Mouse (Mus musculus) neural tube, embryonic 10.5 days (tissue): ENCODE results near the gene Zic4.

ENCODE experiments used
- DNase-seq: peaks from one replicate; pipeline ENCODE4 v3.0.0-alpha.2; 2017; ENCODE audit warnings: low spot score; ENCODE audit errors: extremely low spot score

The Zic4 gene

GRCm38 (mm10) chr9:91363011-91363730 lies 958 bp downstream of the Zic4 start:
- peak; percentile 49 for DNase-seq

- no peak for DNase-seq
Observed at GRCm38 (mm10) chr9:91363814-91364126, 1.6 kb downstream of the Zic4 start.

- DNase-seq: peak; percentile 81
Observed at GRCm38 (mm10) chr9:91364127-91364970, 2.1 kb downstream of the Zic4 start.

GRCm38 (mm10) chr9:91364971-91365501 lies 2.8 kb downstream of the Zic4 start:
- DNase-seq: peak; percentile 79

- peak; percentile 80 for DNase-seq
Observed at GRCm38 (mm10) chr9:91365664-91366063, 3.5 kb downstream of the Zic4 start, which contains the start of gene Zic1. Gene Zic1 (minus strand): TSS chr9:91365810.

GRCm38 (mm10) chr9:91366226-91366998 lies 4.2 kb downstream of the Zic4 start:
- DNase-seq: peak; percentile 61

GRCm38 (mm10) chr9:91366999-91367811 lies 5.0 kb downstream of the Zic4 start:
- peak; percentile 59 for DNase-seq

GRCm38 (mm10) chr9:91368150-91368549 lies 5.9 kb downstream of the Zic4 start:
- peak; percentile 53 for DNase-seq

- DNase-seq: no peak
Observed at GRCm38 (mm10) chr9:91368946-91369292, 6.7 kb downstream of the Zic4 start.

- peak; percentile 52 for DNase-seq
Observed at GRCm38 (mm10) chr9:91369293-91369991, 7.2 kb downstream of the Zic4 start.

- peak; percentile 57 for DNase-seq
Observed at GRCm38 (mm10) chr9:91370191-91370708, 8.0 kb downstream of the Zic4 start.

GRCm38 (mm10) chr9:91371011-91371410 lies 8.8 kb downstream of the Zic4 start:
- DNase-seq: peak; percentile 30

- peak; percentile 23 for DNase-seq
Observed at GRCm38 (mm10) chr9:91371608-91372007, 9.4 kb downstream of the Zic4 start.

- DNase-seq: peak; percentile 14
Observed at GRCm38 (mm10) chr9:91373811-91374575, 11.8 kb downstream of the Zic4 start.

GRCm38 (mm10) chr9:91374665-91375064 lies 12.5 kb downstream of the Zic4 start:
- no peak for DNase-seq

GRCm38 (mm10) chr9:91377036-91377872 lies 15.0 kb downstream of the Zic4 start:
- DNase-seq: peak; percentile 53

GRCm38 (mm10) chr9:91377873-91378150 lies 15.6 kb downstream of the Zic4 start:
- peak; percentile 65 for DNase-seq
